Mouse (Mus musculus): ENCODE measurements around the gene Traf3ip3. TPM values are rescaled to one million over a fixed set of nuclear protein-coding genes. Genes with fewer than 3 reads are reported as not detected.

Gene Traf3ip3
- total RNA-seq, 2 experiments from 2014 or later = 9.1 to 9.3 TPM

DNA sequence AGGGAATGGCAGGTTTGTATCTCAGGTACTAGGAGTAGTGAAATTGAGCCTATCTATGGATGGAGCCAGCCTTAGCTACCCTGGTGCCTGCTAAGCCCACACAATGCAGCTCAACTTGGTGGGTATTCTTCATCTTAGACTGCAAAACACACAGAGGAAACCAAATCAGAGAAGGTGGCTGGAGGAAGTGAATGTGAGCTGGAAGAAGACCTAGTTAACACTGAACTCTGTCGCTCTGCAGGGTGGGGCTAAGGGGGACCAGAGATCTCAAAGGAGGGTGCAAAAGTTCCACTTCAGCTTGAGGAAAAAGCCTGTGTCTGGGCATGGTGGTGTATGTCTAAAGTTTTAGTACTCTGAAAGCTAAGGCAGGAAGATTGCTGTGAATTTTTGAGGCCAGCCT, 41.9 kb downstream of the Traf3ip3 start:
- no peak for DNase-seq

- no peak for DNase-seq
Observed at GRCm38 (mm10) chr1:193159163-193159562, 42.3 kb downstream of the Traf3ip3 start.

DNA sequence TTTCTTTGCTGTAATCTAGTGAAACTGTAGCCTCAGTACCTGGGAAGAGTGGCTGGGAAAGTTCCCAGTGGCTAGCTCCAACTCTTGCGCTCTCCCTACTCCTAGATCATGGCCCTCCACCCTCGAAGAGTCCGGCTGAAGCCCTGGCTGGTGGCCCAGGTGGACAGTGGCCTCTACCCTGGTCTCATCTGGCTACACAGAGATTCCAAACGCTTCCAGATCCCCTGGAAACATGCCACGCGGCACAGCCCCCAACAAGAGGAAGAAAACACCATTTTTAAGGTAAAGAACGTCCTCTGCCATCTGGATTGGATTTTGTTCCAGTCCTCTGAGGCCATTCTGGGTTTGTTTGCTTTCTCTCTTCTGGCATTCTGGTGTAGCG, 44.4 kb downstream of the Traf3ip3 start:
- no peak for DNase-seq

GRCm38 (mm10) chr1:193156316-193157110, 45.0 kb downstream of the Traf3ip3 start:
- no peak for DNase-seq

GRCm38 (mm10) chr1:193153561-193153960, 47.9 kb downstream of the Traf3ip3 start:
- DNase-seq = no peak

- peak; percentile 81 for DNase-seq
Observed at GRCm38 (mm10) chr1:193152872-193153271, 48.6 kb downstream of the Traf3ip3 start, which contains the start of gene Irf6. Gene Irf6, plus strand, starts transcription at chr1:193153111.

DNA sequence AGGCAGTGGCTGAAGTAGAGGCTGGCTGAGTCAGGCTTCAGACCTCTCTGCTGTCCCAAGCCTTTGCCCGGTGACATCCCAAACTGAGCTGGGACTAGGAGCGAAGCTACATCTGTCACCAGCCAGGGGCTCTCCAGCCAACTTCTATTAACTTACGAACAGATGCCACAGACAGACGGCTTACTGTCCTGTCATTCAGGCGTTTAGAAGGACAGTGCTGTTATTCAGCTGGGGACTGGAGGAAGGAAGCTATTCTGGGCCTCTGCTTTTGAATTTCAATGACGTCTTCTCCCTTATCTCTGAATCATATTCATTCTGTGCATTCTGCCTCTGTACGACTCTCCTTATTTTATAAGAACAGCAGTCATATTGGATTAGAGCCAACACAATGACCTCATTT, 50.4 kb downstream of the Traf3ip3 start:
- DNase-seq = no peak

GRCm38 (mm10) chr1:193149231-193149630, 52.3 kb downstream of the Traf3ip3 start:
- DNase-seq = no peak

DNA sequence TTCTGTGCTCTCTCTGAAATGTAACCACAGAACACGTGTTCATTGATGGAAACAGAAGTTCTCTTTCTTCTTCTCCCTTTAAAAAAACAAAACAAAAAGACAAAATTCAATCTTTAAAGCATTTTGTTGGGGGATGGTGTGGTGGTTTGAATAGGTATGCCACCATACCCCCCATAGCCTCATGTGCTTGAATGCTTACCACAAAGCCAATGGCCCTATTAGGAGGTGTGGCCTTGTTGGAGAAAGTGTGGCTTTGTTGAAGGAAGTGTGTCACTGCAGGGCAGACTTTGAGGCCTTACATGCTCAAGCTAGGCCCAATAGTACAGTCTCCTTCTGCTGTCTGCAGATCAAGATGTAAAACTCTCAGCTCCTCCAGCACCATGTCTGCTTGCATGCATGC, 55.1 kb downstream of the Traf3ip3 start:
- no peak for DNase-seq

GRCm38 (mm10) chr1:193145101-193145500, 56.4 kb downstream of the Traf3ip3 start:
- DNase-seq = no peak

DNA sequence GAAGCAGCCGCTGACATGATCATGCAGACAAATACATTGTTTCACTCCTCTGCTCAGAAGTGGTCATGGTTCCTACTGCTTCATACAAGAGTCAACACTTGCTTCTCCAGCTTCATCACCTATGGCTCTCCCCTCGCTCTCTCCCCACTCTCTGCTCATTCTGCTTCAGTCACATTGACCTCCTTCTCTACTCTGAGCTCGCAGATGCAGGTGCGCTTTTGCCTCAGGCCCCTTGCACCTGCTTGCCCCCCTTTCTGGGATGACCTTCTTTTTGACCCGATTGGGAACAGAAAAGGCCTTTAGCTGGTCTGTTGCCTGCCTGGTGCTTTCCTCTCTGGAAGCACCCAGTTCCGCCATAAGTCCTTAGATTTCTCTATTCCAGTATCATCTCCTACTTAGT, 57.0 kb downstream of the Traf3ip3 start:
- DNase-seq = no peak

DNA sequence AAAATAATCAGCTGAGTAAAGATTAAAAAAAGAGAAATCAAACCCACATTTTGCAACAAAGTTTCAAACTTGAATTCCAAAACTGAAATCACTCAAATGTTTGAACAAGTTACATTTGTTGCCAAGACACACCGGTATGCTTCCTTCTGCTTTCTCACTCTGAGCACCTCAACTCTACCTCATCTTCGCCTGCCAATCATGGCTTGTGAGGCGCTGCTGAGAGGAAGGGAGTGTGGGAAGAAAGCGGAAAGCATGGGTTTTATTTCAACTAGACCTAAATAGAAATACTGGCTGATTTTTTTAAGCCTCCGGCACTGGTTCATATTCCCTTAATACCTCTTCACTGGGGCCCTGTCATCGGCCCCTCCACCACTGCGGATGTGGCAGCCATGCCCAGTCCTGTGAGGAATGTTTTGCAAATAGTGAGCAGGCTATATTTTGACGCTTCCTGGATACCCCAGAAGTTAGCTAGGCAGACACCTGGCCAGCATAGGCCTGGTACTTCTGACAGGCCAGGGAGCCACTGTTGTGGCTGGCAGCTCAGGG, 58.9 kb downstream of the Traf3ip3 start:
- no peak for DNase-seq

GRCm38 (mm10) chr1:193141118-193141517, 60.4 kb downstream of the Traf3ip3 start:
- DNase-seq = no peak

DNA sequence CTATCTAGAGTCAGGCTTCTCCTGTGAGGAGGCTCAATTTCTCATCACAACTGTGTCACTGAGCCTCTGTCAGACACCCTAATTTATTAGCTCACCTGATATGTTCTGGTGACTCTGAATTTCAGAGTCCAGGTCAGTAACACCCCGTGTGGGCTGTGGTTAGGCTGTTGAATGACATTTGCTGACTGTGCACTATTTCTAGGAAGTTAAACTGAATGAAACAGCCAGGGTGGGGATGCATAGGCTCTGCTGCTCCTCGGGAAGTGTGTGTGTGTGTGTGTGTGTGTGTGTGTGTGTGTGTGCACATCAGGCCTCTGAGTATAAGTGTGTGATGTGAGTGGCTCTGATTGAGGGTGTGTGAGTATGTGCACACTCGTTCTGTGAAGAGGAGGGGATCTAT, 62.8 kb downstream of the Traf3ip3 start:
- DNase-seq = no peak

GRCm38 (mm10) chr1:193138087-193138486, 63.4 kb downstream of the Traf3ip3 start:
- DNase-seq = no peak

DNA sequence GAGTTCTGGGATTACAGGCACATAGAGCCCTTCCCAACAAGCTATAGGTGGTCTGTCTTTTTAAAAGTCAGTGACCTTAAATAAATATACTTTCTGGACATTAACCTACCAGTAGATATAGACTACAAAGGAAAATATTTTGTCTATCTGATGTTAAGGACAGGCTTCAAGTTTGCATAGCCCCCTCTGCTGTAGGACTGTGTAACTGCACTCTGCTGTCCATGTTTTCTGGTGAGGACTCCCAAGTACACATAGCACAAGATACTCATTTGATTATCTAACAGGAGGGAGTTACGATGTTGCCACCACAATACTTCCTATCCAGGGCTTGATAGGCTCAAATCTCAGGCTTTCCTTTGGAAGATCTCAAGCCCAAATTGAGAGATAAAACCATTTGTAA, 67.8 kb downstream of the Traf3ip3 start:
- DNase-seq = no peak

DNA sequence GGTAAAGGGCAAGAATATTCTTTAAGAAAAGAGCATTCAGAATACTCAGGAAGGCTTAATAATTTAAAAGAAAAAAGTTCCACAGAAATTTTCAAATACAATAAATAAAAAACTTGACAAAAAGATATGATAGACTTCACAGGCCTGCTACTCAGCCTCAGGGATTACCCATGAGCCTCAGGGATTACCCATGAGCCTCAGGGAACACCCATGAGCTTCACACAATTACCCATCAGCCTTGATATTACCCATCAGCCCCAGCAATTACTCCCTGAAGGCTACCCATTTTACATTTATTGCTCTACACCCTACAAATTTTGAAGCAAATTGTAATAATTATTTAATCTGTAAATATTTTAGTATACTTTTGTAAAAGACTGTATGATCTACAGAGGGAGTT, 69.1 kb downstream of the Traf3ip3 start:
- no peak for DNase-seq

DNA sequence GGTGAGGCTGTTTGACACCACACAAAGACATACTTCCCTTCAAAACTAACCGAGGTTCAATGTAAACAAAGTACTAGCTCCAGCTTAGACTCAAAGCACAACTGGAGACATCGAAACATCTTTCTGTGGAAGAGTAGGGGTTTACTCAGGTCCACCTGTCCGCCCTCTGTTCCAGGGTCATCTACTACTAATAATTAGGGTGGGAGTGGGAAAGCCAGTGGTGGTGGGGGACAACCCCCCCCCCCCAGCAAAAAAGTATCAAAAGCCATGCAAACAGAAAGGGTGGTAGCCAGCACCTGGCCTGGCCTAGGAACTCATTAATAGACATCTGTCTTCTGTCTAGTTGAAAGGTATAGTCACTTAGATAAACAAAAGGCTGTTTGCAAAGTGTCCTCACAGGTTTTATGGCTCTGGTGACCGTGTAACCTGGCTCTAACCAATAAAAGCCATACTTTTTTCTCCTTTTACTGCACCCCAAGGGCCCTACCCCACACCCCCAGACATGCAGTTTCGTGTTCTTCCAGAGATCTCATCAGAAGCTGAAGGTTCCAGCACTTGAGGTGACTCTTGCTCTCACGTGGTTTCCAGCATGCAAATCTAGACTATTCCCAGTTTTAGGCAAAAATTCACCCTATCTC, 70.1 kb downstream of the Traf3ip3 start:
- no peak for DNase-seq

DNA sequence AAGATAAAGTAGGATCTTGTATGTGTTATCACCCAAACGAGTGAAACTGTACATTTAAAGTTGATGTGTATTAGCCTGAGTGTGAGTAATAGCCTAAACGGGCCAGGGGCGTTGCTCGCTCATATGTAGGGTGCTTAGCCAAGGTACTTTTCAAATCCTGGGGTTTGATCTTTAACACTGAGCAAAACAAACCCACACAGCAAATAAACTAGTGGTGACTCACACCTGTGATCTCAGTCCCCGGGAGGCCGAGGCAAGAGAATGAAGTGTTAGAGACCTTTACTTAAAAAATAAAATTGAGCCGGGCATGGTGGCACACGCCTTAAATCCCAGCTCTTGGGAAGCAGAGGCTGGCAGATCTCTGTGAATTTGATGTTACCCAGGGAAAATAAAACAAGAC, 70.7 kb downstream of the Traf3ip3 start:
- no peak for DNase-seq

GRCm38 (mm10) chr1:193130456-193130825, 71.1 kb downstream of the Traf3ip3 start:
- no peak for DNase-seq

DNA sequence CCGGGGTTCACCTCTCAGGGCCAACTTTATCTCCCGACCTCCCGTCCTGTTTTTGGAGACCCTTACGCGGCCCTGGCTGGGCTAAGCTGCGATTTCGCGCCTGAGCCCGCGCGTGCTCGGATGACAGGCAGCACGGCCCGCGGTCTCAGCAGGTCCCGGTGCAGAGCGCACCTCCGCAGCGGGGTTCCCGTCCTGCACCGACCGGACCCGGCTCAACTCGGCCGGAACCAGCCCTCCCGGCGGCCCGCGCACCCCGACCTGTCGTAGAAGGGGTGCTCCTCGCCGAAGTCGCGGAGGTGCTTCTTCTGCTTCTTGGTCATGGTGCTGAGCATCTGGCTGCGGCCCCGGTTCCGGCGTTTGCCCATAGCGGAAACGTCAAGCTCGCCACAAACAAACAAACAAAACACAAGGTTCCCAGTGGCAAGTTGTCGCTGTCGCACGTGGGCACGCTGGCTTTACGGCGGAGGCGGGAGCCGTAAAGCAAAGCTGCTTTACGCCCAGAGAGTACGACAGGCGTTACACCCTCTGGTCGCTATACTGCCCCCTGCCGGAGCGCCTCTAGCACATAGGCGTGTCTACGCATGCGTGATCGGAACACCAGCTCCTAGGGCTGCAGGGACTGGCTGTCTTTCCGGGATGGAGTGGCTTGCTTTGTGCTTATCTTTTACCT, 71.6 kb downstream of the Traf3ip3 start, which contains the start of gene Diexf:
Gene Diexf (minus strand): TSS at position 487 of the 670 bp plus-strand sequence.
- peak; percentile 99 for DNase-seq

DNA sequence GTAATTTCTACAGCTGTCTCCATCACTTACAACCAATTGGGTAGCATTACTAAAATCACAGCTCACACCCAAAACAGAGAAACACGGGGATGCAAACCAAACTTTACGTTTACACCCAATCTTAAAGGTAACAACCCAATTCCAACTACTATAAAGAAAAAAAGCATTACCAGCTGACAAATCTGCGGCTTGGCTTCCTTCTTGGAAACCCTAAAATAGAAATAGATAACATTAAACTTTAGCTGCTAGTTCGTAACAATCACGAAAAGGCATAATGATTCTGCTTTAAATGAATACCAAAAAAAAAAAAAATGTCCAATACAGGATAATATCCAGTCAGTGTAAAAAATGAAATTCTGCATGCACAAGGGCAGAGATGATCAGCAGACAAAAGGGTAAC, 72.2 kb downstream of the Traf3ip3 start:
- no peak for DNase-seq

DNA sequence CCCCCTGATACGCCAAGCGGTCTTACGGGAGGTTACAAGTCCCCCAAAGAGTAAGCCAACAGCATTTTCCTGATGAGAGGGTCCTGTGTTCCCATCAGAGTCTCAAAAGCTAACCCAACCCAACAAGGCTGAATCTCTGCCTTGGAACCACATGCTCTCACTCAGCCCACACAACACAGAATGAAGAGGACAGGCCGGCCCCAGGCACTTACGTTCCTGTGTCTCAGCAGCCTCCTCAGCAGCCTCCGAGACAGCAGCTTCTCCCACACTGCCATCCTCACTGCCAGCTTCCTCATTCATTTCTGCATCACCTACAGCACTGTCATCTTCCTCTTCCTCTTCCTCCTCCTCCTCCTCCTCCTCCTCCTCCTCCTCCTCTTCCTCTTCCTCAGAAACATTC, 73.4 kb downstream of the Traf3ip3 start:
- no peak for DNase-seq

Data from adrenal gland, postnatal 10 days (tissue).